Comparison of ENCODE assay signal across 32 mouse cellular contexts in the genomic region with DNA sequence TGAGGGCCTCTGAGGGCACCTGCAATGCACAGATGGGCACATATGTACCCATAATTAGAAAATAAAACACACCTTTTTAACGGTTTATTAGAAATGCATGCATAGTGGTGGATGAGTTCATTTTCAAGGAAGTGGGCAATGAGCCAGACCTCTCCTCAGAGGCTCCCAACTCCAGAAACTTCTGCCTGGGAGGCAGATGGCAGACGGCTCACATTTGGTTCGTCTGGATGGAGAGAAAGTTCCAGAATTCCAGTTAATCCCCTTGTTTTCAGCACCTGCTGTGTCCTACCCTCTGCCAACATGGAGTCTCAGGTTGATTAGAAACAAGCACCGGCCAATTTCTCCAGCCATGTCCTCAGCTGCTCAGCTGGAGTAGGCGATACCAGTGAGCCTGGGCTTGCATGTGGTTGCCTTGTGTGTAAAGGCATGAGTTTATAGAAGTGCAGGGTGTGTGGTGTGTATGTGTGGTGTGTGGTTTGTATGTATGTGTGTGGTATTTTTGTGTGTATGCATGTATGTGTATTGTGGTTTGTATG. TPM values are rescaled to one million over a fixed set of nuclear protein-coding genes. Genes with fewer than 3 reads are reported as not detected.
DNase-seq lines count a peak whose midpoint lies in the region; ATAC-seq and TF ChIP-seq lines count a peak whose summit lies in the region.
"Had no signal": no experiment of that assay in that cellular context is flagged by ENCODE, and none has a peak within 500 bp of the region (broad histone marks: within the 10 kb centered on the region; RNA-seq: fewer than 3 reads in every experiment).

No protein-coding gene starts in this region.

- ATAC-seq in forebrain, embryonic 14.5 days, result no peak
- no peak for ATAC-seq in kidney, embryonic 15.5 days (replicated peaks; ENCODE audit: low FRiP score)
- ATAC-seq: activated CD4-positive, CD25-positive, alpha-beta regulatory T cell, adult 4 months; inflammation-experienced regulatory T-cells, adult 6 months; liver, postnatal 0 days; lung, postnatal 0 days; midbrain, embryonic 16.5 days had no signal

- TF ChIP-seq POLR2A in myocyte (IDR thresholded peaks at IDR 0.05; ENCODE audit: insufficient read length, low read depth), result no peak

- H3K79me2 ChIP-seq in myocyte (ENCODE audit: control insufficient read depth, insufficient read depth), result peaks cover 7% of the 10 kb centered on the region

- DNase-seq in forebrain, embryonic 14.5 days (ENCODE audit: low spot score), result peak; percentile 63
- no peak for DNase-seq in forebrain, embryonic 10.5 days (ENCODE audit: extremely low spot score, low spot score)
- DNase-seq in layer of hippocampus, adult 9-11 months, result peak; percentile 37
- DNase-seq in layer of hippocampus, adult 9-10 months (ENCODE audit: low spot score), result no peak
- DNase-seq in right cerebral cortex, postnatal 14 days, result peak; percentile 36
- DNase-seq in right cerebral cortex, postnatal 25 days, result no peak
- DNase-seq: adrenal gland, adult 8-10 months; B cell, adult 2 months; embryo, embryonic 11 days; gastrocnemius, adult 2 months; kidney, adult 2 months; kidney, postnatal 10 days; liver, postnatal 0 days; right cerebral cortex, adult 18-20 months; spleen, adult 18-20 months had no signal

- 76% methylated on average over 5 of the region's 5 CpGs for WGBS in forebrain, embryonic 14.5 days
- WGBS in forebrain, embryonic 10.5 days, result 95% methylated on average over 5 of the region's 5 CpGs
- 87% methylated on average over 5 of the region's 5 CpGs for WGBS in kidney, embryonic 15.5 days

- no peak overlapping the region for H3K4me2 ChIP-seq in forebrain, embryonic 14.5 days (ENCODE audit: low read length)
- H3K4me2 ChIP-seq in myocyte (ENCODE audit: low read depth), result no peak overlapping the region
- no peak overlapping the region for H3K4me2 ChIP-seq in kidney, embryonic 15.5 days
- H3K4me2 ChIP-seq: embryonic facial prominence, embryonic 15.5 days; hindbrain, embryonic 13.5 days; liver, embryonic 11.5 days; neural tube, embryonic 15.5 days had no signal

- no peak overlapping the region for H3K9ac ChIP-seq in forebrain, embryonic 14.5 days (ENCODE audit: low read length)
- H3K9ac ChIP-seq in kidney, embryonic 15.5 days, result no peak overlapping the region
- H3K9ac ChIP-seq: embryonic facial prominence, embryonic 15.5 days; hindbrain, embryonic 13.5 days; liver, postnatal 0 days; neural tube, embryonic 15.5 days had no signal

- H3K4me1 ChIP-seq in forebrain, embryonic 14.5 days (ENCODE audit: control insufficient read depth, insufficient read depth, low read length), result no peaks in the 10 kb centered on the region
- peaks cover 7% of the 10 kb centered on the region; the same call in 1 of the 2 replicates for H3K4me1 ChIP-seq in forebrain, embryonic 10.5 days
- H3K4me1 ChIP-seq in kidney, embryonic 15.5 days, result peaks cover 4% of the 10 kb centered on the region; the same call in 1 of the 2 replicates

- no peak overlapping the region for H3K4me3 ChIP-seq in forebrain, embryonic 14.5 days (ENCODE audit: low read depth, low read length)
- H3K4me3 ChIP-seq in forebrain, embryonic 10.5 days, result no peak overlapping the region
- H3K4me3 ChIP-seq in myocyte, result no peak overlapping the region
- H3K4me3 ChIP-seq in kidney, embryonic 15.5 days (replicated peaks), result no peak overlapping the region
- H3K4me3 ChIP-seq: embryonic facial prominence, embryonic 15.5 days; gastrocnemius, adult 2 months; hindbrain, embryonic 13.5 days; neural tube, embryonic 15.5 days had no signal

- no peak overlapping the region for H3ac ChIP-seq in myocyte (ENCODE audit: control insufficient read depth, insufficient read length)

- H3K9me3 ChIP-seq in forebrain, embryonic 14.5 days (replicated peaks; ENCODE audit: control insufficient read depth, low read length), result peaks cover 9% of the 10 kb centered on the region; the same call in 1 of the 2 replicates
- peaks cover 16% of the 10 kb centered on the region; the same call in 1 of the 2 replicates for H3K9me3 ChIP-seq in forebrain, embryonic 10.5 days
- peaks cover 11% of the 10 kb centered on the region for H3K9me3 ChIP-seq in kidney, embryonic 15.5 days (replicated peaks)
- H3K9me3 ChIP-seq: G1E; neural tube, embryonic 15.5 days had no signal

- H3K27ac ChIP-seq in forebrain, embryonic 14.5 days (ENCODE audit: low read depth, low read length), result no peak overlapping the region
- H3K27ac ChIP-seq in forebrain, embryonic 10.5 days, result no peak overlapping the region
- H3K27ac ChIP-seq in kidney, embryonic 15.5 days, result no peak overlapping the region
- H3K27ac ChIP-seq: embryonic facial prominence, embryonic 15.5 days; gastrocnemius, adult 2 months; hindbrain, embryonic 13.5 days; macrophage; neural tube, embryonic 15.5 days had no signal

- H3K36me3 ChIP-seq in forebrain, embryonic 14.5 days (ENCODE audit: control insufficient read depth, insufficient read depth, low read length), result no peaks in the 10 kb centered on the region
- peaks cover 16% of the 10 kb centered on the region for H3K36me3 ChIP-seq in forebrain, embryonic 10.5 days (replicated peaks)
- no peaks in the 10 kb centered on the region for H3K36me3 ChIP-seq in myocyte (ENCODE audit: control insufficient read depth, insufficient read depth)
- peaks cover 20% of the 10 kb centered on the region for H3K36me3 ChIP-seq in kidney, embryonic 15.5 days
- H3K36me3 ChIP-seq: G1E had no signal

- no peaks in the 10 kb centered on the region for H3K27me3 ChIP-seq in forebrain, embryonic 14.5 days (replicated peaks; ENCODE audit: control insufficient read depth, insufficient read depth, low read length)
- H3K27me3 ChIP-seq in forebrain, embryonic 10.5 days (ENCODE audit: poor library complexity, severe bottlenecking), result no peaks in the 10 kb centered on the region
- H3K27me3 ChIP-seq in myocyte (ENCODE audit: control insufficient read depth, insufficient read depth, insufficient read length), result no peaks in the 10 kb centered on the region
- H3K27me3 ChIP-seq in kidney, embryonic 15.5 days, result no peaks in the 10 kb centered on the region
- H3K27me3 ChIP-seq: CH12.LX; embryonic facial prominence, embryonic 15.5 days; hindbrain, embryonic 13.5 days; neural tube, embryonic 15.5 days had no signal

TF ChIP-seq in myocyte, 11 proteins besides CTCF, POLR2A, EP300 and RAD21:
- TF ChIP-seq MYOG (IDR thresholded peaks at IDR 0.05; ENCODE audit: control insufficient read depth in 1 of 3, insufficient read depth in 1 of 3, insufficient read length in 2 of 3, low read depth in 2 of 3) (peak in 2 of 3 experiments; percentile 10 to 69), MYOD1 (IDR thresholded peaks at IDR 0.05; ENCODE audit: control insufficient read depth in 1 of 3, insufficient read length in 2 of 3, low read depth in 2 of 3) (peak in 2 of 3 experiments; percentile 52 to 53), POLR2AphosphoS2 (IDR thresholded peaks at IDR 0.05; ENCODE audit: insufficient read length, low read depth) (no peak)

RNA-seq across cellular contexts. Expression of gene Hip1, which starts 27.5 kb away (rescaled TPM):
- polyA plus RNA-seq in forebrain, embryonic 14.5 days (2014; fragmentation: Nextera tagmentation; extraction: Ambion mirVana), result 24.6 and 30.0 TPM in 2 replicates
- polyA plus RNA-seq in forebrain, embryonic 10.5 days (2016; fragmentation: Nextera tagmentation; extraction: Ambion mirVana), result 66.6 and 72.1 TPM in 2 replicates
- 65.2 TPM for polyA plus RNA-seq in myocyte (2012; fragmentation: generic; extraction: Trizol)
- 43.2 and 45.2 TPM in 2 replicates for polyA plus RNA-seq in kidney, embryonic 15.5 days (2015; fragmentation: Nextera tagmentation; extraction: Ambion mirVana)
- polyA plus RNA-seq: G1E had no signal

RNA-seq across cellular contexts. Expression of gene Ccl26, which starts 46.0 kb away (rescaled TPM):
- polyA plus RNA-seq in forebrain, embryonic 14.5 days (2014; fragmentation: Nextera tagmentation; extraction: Ambion mirVana), result not detected in 2 replicates
- not detected in 2 replicates for polyA plus RNA-seq in forebrain, embryonic 10.5 days (2016; fragmentation: Nextera tagmentation; extraction: Ambion mirVana)
- not detected for polyA plus RNA-seq in myocyte (2012; fragmentation: generic; extraction: Trizol)
- polyA plus RNA-seq in kidney, embryonic 15.5 days (2015; fragmentation: Nextera tagmentation; extraction: Ambion mirVana), result not detected in 2 replicates
- polyA plus RNA-seq: activated CD4-positive, CD25-positive, alpha-beta regulatory T cell, adult 4 months; embryonic facial prominence, embryonic 15.5 days; frontal cortex, adult 2 months; G1E; heart, embryonic 14.5 days; hindbrain, embryonic 13.5 days; inflammation-experienced regulatory T-cells, adult 6 months; kidney, adult 2 months; liver, embryonic 11.5 days; liver, postnatal 0 days; lung, postnatal 0 days; macrophage; midbrain, embryonic 16.5 days; neural tube, embryonic 15.5 days; testis, adult 2 months; urinary bladder, adult 2 months had no signal

RNA-seq across cellular contexts. Expression of gene Ccl24, which starts 55.4 kb away (rescaled TPM):
- polyA plus RNA-seq in forebrain, embryonic 14.5 days (2014; fragmentation: Nextera tagmentation; extraction: Ambion mirVana), result 1.0 and 1.9 TPM in 2 replicates
- 0.42 and 0.90 TPM in 2 replicates for polyA plus RNA-seq in forebrain, embryonic 10.5 days (2016; fragmentation: Nextera tagmentation; extraction: Ambion mirVana)
- polyA plus RNA-seq in myocyte (2012; fragmentation: generic; extraction: Trizol), result not detected
- 1.9 and 2.4 TPM in 2 replicates for polyA plus RNA-seq in kidney, embryonic 15.5 days (2015; fragmentation: Nextera tagmentation; extraction: Ambion mirVana)
- polyA plus RNA-seq: activated CD4-positive, CD25-positive, alpha-beta regulatory T cell, adult 4 months; G1E; inflammation-experienced regulatory T-cells, adult 6 months had no signal

Comparison
In these comparisons a context has a peak if more than half of its experiments do, and no peak if none do; other contexts are left out.
1. DNase-seq: peak in forebrain, embryonic 14.5 days (single experiment), layer of hippocampus, adult 9-11 months (single experiment) and right cerebral cortex, postnatal 14 days (single experiment); none in forebrain, embryonic 10.5 days (single experiment), layer of hippocampus, adult 9-10 months (single experiment) and right cerebral cortex, postnatal 25 days (single experiment).